Mouse (Mus musculus) hindbrain, embryonic 15.5 days (tissue): ENCODE data around the gene Cavin1. TPM values are rescaled to one million over a fixed set of nuclear protein-coding genes. Genes with fewer than 3 reads are reported as not detected.

ENCODE experiments used
- ATAC-seq: fragments of 200-750 bp; cut with Nextera tagmentation; 2 replicates; pipeline ENCODE4 v1.8.0; 2017; ENCODE audit warnings: low read depth, moderate number of reproducible peaks, moderate TSS enrichment; ENCODE audit not compliant: low FRiP score
- H3K27ac ChIP-seq: fragments of 300-500 bp; sonication (generic); replicated peaks from 2 replicates; pipeline ENCODE4 v1.5.1; 2015; ENCODE audit warnings: mild to moderate bottlenecking, inconsistent platforms
- H3K27me3 ChIP-seq: fragments of 300-500 bp; sonication (generic); 2 replicates; pipeline ENCODE4 v1.6.1; 2015; ENCODE audit warnings: control low read depth, inconsistent platforms
- H3K36me3 ChIP-seq: fragments of 300-500 bp; sonication (generic); 2 replicates; pipeline ENCODE4 v1.6.1; 2015; ENCODE audit warnings: control low read depth, inconsistent platforms
- H3K4me1 ChIP-seq: fragments of 300-500 bp; sonication (generic); replicated peaks from 2 replicates; pipeline ENCODE4 v1.6.1; 2015; ENCODE audit warnings: control low read depth, inconsistent platforms
- H3K4me2 ChIP-seq: fragments of 300-500 bp; sonication (generic); 2 replicates; pipeline ENCODE4 v1.6.1; 2015; ENCODE audit warnings: moderate library complexity, mild to moderate bottlenecking, inconsistent platforms
- H3K4me3 ChIP-seq: fragments of 300-500 bp; sonication (generic); 2 replicates; pipeline ENCODE4 v1.5.1; 2015; ENCODE audit warnings: mild to moderate bottlenecking, inconsistent platforms
- H3K9ac ChIP-seq: fragments of 300-500 bp; sonication (generic); 2 replicates; pipeline ENCODE4 v1.6.1; 2015; ENCODE audit warnings: inconsistent platforms
- H3K9me3 ChIP-seq: fragments of 300-500 bp; sonication (generic); 2 replicates; pipeline ENCODE4 v1.6.1; 2016; ENCODE audit warnings: control low read depth, inconsistent platforms
- WGBS: fragments of 180-500 bp; shearing (Covaris S2); methylation state at CpG from one replicate; pipeline ENCODE4 v1.1.7; 2015; 5-methylcytosine and 5-hydroxymethylcytosine counted together
- polyA plus RNA-seq: library from polyadenylated mRNA; unstranded; fragments of >200 nt; fragmentation: Nextera tagmentation; extraction: Ambion mirVana; gene quantifications from 2 replicates; pipeline ENCODE4 v1.2.1, GENCODE M21; 2015

Cavin1 gene
- polyA plus RNA-seq, 1 experiment from 2014 or later = 47.2 TPM

GRCm38 (mm10) chr11:100924386-100924919 is 46.2 kb downstream of the Cavin1 start:
- H3K27me3 ChIP-seq = no peaks in the 10 kb centered on the region
- no peak overlapping the region for H3K4me3 ChIP-seq
- H3K4me2 ChIP-seq = no peak overlapping the region
- no peak overlapping the region for H3K27ac ChIP-seq
- no peaks in the 10 kb centered on the region for H3K36me3 ChIP-seq
- H3K9ac ChIP-seq = no peak overlapping the region
- H3K4me1 ChIP-seq = no peaks in the 10 kb centered on the region
- WGBS = 92% methylated on average over 1 of the region's 1 CpGs
- no peaks in the 10 kb centered on the region for H3K9me3 ChIP-seq
- no peak for ATAC-seq

DNA sequence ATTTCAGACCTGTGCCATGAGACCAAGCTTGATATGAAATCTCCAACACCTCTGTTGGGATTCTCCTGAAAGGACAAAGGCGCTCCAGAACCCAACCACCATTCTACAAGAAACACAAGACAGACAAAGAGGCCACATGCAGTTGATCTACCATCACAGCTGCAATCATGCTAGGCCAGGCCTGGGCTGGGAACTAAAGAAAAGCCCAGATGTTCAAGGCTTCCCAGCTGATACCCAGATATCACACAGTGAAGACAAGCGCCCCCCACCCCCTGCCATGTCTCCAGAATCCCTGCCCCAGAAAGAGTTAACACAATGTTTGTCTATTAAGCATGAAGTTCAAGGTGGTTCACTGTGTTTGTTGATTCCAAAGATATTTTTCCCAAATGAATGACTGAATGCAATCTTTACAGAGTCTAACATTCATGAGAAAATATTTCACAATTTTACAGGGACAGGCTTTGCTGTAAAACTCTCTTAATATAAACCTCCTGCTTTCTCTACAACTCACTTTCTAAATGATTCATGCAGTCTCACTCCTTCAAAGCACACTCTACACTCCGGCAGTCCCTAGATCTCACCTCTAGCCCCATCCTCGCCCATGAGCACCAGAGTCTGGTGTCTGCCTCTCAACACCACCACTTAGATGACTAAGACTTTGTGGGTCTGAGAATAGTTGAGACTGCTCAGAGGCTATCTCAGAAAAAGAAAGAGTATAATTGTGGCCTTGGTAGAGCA is 49.6 kb downstream of the Cavin1 start:
- no peak overlapping the region for H3K4me2 ChIP-seq
- no peak overlapping the region for H3K27ac ChIP-seq
- no peak for ATAC-seq
- WGBS = 91% methylated on average over 4 of the region's 4 CpGs
- H3K9ac ChIP-seq = no peak overlapping the region
- no peak overlapping the region for H3K4me3 ChIP-seq
- H3K36me3 ChIP-seq = no peaks in the 10 kb centered on the region
- H3K4me1 ChIP-seq = no peaks in the 10 kb centered on the region
- no peaks in the 10 kb centered on the region for H3K27me3 ChIP-seq
- no peaks in the 10 kb centered on the region for H3K9me3 ChIP-seq

DNA sequence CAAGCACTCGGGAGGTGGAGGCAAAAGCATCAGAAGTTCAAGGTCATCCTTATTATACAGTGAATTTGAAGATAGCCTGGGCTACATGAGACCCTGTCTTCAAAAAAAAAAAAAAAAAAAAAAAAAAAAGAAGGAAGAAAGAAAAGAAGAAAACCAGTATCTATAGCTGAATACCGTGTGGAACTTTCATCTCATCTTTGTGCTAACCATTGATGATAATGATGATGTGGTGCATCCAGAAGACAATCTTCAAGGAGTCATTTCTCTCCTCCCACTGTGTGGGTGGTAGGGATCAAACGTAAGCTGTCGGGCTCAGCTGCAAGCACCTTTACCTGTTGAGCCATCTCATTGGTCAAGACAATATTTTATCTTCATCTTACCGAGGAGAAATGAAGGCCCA is 52.7 kb downstream of the Cavin1 start:
- H3K36me3 ChIP-seq = no peaks in the 10 kb centered on the region
- H3K9ac ChIP-seq = no peak overlapping the region
- no peaks in the 10 kb centered on the region for H3K4me1 ChIP-seq
- no peak for ATAC-seq
- 91% methylated on average over 5 of the region's 5 CpGs for WGBS
- no peaks in the 10 kb centered on the region for H3K27me3 ChIP-seq
- no peak overlapping the region for H3K4me2 ChIP-seq
- no peak overlapping the region for H3K4me3 ChIP-seq
- no peaks in the 10 kb centered on the region for H3K9me3 ChIP-seq
- no peak overlapping the region for H3K27ac ChIP-seq

DNA sequence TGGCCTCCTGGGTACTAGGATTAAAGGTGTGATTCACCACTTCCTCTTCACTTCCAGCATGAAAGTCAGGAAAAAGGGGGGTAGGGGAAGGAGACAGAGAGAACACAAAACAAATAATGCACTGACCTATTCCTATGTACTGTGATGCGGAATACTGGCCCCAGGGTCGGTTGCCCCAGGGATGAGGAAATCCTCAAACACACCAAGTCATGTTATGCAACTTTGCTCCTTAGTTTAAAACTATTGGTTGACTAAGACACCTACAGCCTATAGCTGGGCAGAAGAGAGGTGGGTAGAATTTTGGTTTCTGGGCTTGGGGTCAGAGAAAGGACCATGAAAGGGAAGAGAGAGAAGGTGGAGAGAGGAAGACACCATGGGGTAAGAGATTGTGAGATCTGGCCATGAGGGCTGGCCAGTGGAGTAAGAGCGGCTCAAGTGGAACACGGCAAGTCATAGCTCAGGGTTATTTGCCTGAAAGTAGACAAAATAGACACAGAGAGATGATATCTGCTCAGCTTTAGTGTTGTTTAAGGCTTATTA is 54.2 kb downstream of the Cavin1 start:
- H3K27ac ChIP-seq = no peak overlapping the region

DNA sequence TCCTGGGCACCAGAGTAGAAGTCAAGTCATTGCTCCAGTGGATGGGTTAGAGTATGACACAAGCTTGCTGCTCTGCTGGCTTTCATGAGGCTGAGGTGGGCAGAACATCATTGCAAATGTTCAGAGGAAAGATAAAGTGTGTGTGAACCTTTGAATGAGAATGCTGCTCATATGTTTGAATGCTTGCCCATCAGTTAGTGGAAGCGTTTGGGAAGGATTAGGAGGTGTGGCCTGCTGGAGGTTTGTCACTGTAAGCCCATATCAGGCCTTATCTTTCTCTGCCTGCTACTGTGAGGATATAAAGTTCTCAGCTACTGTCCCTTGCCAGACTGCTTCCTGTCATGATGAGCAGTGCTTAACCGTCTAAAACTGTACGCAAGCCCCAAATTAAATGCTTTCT is 55.6 kb downstream of the Cavin1 start:
- H3K9me3 ChIP-seq = no peaks in the 10 kb centered on the region
- no peak overlapping the region for H3K4me3 ChIP-seq
- 96% methylated on average over 3 of the region's 3 CpGs for WGBS
- no peak overlapping the region for H3K4me2 ChIP-seq
- no peaks in the 10 kb centered on the region for H3K4me1 ChIP-seq
- no peak overlapping the region for H3K9ac ChIP-seq
- no peaks in the 10 kb centered on the region for H3K36me3 ChIP-seq
- H3K27me3 ChIP-seq = no peaks in the 10 kb centered on the region
- ATAC-seq = no peak
- no peak overlapping the region for H3K27ac ChIP-seq

More for the DNA sequence above, 54.2 kb downstream of the Cavin1 start:
- no peaks in the 10 kb centered on the region for H3K27me3 ChIP-seq
- ATAC-seq = no peak
- H3K36me3 ChIP-seq = no peaks in the 10 kb centered on the region
- no peak overlapping the region for H3K4me3 ChIP-seq
- no peak overlapping the region for H3K4me2 ChIP-seq
- 92% methylated on average over 4 of the region's 4 CpGs for WGBS
- H3K4me1 ChIP-seq = no peaks in the 10 kb centered on the region
- H3K9me3 ChIP-seq = no peaks in the 10 kb centered on the region
- H3K9ac ChIP-seq = no peak overlapping the region

GRCm38 (mm10) chr11:100914415-100914814 is 56.3 kb downstream of the Cavin1 start:
- no peaks in the 10 kb centered on the region for H3K27me3 ChIP-seq
- no peaks in the 10 kb centered on the region for H3K4me1 ChIP-seq
- H3K9me3 ChIP-seq = no peaks in the 10 kb centered on the region
- 81% methylated on average over 5 of the region's 5 CpGs for WGBS
- no peaks in the 10 kb centered on the region for H3K36me3 ChIP-seq
- no peak overlapping the region for H3K4me2 ChIP-seq
- H3K4me3 ChIP-seq = no peak overlapping the region
- no peak overlapping the region for H3K27ac ChIP-seq
- ATAC-seq = no peak
- no peak overlapping the region for H3K9ac ChIP-seq

GRCm38 (mm10) chr11:100912401-100913155 is 58.1 kb downstream of the Cavin1 start:
- 93% methylated on average over 17 of the region's 17 CpGs for WGBS
- no peaks in the 10 kb centered on the region for H3K4me1 ChIP-seq
- H3K36me3 ChIP-seq = 0 out of 2 replicates have a peak, but pooled peaks cover 6% of the 10 kb centered on the region
- no peak overlapping the region for H3K27ac ChIP-seq
- no peak overlapping the region for H3K9ac ChIP-seq
- H3K9me3 ChIP-seq = no peaks in the 10 kb centered on the region
- no peak for ATAC-seq
- no peak overlapping the region for H3K4me3 ChIP-seq
- H3K4me2 ChIP-seq = no peak overlapping the region
- no peaks in the 10 kb centered on the region for H3K27me3 ChIP-seq

GRCm38 (mm10) chr11:100908567-100908966 is 62.1 kb downstream of the Cavin1 start:
- Histone ChIP-seq H3K4me2 (no peak overlapping the region), H3K36me3 (peaks cover 23% of the 10 kb centered on the region), H3K9ac (no peak overlapping the region), H3K27me3 (no peaks in the 10 kb centered on the region), H3K9me3 (no peaks in the 10 kb centered on the region), H3K27ac (no peak overlapping the region), H3K4me3 (no peak overlapping the region), H3K4me1 (no peaks in the 10 kb centered on the region)
- WGBS = 89% methylated on average over 9 of the region's 9 CpGs
- no peak for ATAC-seq

DNA sequence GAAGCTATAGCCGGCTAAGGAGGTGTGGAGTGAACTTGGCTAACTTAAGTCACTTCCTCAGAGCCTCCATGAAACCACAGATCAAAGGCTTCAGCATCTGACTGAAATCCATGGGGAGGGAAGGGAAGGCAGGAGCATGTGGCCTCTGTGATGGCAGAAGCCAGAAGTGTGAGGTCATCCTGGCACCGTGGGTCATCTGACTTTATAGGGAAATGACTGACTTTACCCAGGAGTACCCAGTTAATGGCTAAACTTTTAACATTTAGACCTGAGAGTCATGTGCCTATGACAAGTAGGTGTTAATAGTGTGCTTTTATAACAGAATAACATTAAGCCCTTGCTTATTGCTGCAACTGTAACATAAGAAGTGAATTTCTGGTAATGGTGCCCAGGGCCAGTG is 62.6 kb downstream of the Cavin1 start:
- ATAC-seq = no peak
- Histone ChIP-seq H3K27me3 (no peaks in the 10 kb centered on the region), H3K4me3 (no peak overlapping the region), H3K9me3 (no peaks in the 10 kb centered on the region), H3K27ac (no peak overlapping the region), H3K4me2 (no peak overlapping the region), H3K4me1 (no peaks in the 10 kb centered on the region), H3K36me3 (peaks cover 27% of the 10 kb centered on the region), H3K9ac (no peak overlapping the region)
- 84% methylated on average over 2 of the region's 2 CpGs for WGBS

- Histone ChIP-seq H3K9ac (no peak overlapping the region), H3K27ac (no peak overlapping the region), H3K4me3 (no peak overlapping the region), H3K9me3 (0 out of 2 replicates have a peak, but pooled peaks cover 3% of the 10 kb centered on the region), H3K36me3 (peaks cover 35% of the 10 kb centered on the region), H3K4me1 (no peaks in the 10 kb centered on the region), H3K27me3 (no peaks in the 10 kb centered on the region), H3K4me2 (no peak overlapping the region)
- no peak for ATAC-seq
- 90% methylated on average over 4 of the region's 4 CpGs for WGBS
Measured at GRCm38 (mm10) chr11:100906885-100907284, 63.8 kb downstream of the Cavin1 start.
